Mouse (Mus musculus) heart, embryonic 14.5 days (tissue): ENCODE data around the gene Baz2b. TPM values are rescaled to one million over a fixed set of nuclear protein-coding genes. Genes with fewer than 3 reads are reported as not detected.

Source experiments
- ATAC-seq: fragments of 200-750 bp; cut with Nextera tagmentation; 2 replicates; pipeline ENCODE4 v1.8.0; 2017; ENCODE audit warnings: low read depth, moderate TSS enrichment; ENCODE audit not compliant: insufficient number of reproducible peaks, insufficient read depth, low FRiP score
- H3K27ac ChIP-seq, 2 experiments: fragments of 200-500 bp in 1 of 2; fragments of 300-500 bp in 1 of 2; sonication (generic) in 1 of 2; replicated peaks in 1 of 2; 2 replicates each; pipeline ENCODE4 v1.5.1; 2012 to 2014; ENCODE audit warnings: low read depth in 2 of 2, low read length in 2 of 2, control low read depth in 1 of 2, mild to moderate bottlenecking in 1 of 2, mixed read lengths in 1 of 2; ENCODE audit not compliant: control insufficient read depth in 1 of 2, insufficient read depth in 1 of 2
- H3K27me3 ChIP-seq: fragments of 300-500 bp; sonication (generic); 2 replicates; pipeline ENCODE4 v1.6.1; 2014; ENCODE audit warnings: mild to moderate bottlenecking, low read length, control low read depth; ENCODE audit not compliant: control insufficient read depth, insufficient read depth
- H3K36me3 ChIP-seq: fragments of 300-500 bp; sonication (generic); 2 replicates; pipeline ENCODE4 v1.6.1; 2014; ENCODE audit warnings: mild to moderate bottlenecking, control low read depth, low read length, mixed read lengths; ENCODE audit not compliant: control insufficient read depth, insufficient read depth
- H3K4me1 ChIP-seq, 2 experiments: fragments of 200-500 bp in 1 of 2; fragments of 300-500 bp in 1 of 2; sonication (generic) in 1 of 2; 2 replicates each; pipeline ENCODE4 v1.6.1; 2012 to 2014; ENCODE audit warnings: low read length in 2 of 2, control low read depth in 1 of 2, mixed read lengths in 1 of 2; ENCODE audit not compliant: control insufficient read depth in 2 of 2, insufficient read depth in 2 of 2
- H3K4me2 ChIP-seq: fragments of 300-500 bp; sonication (generic); 2 replicates; pipeline ENCODE4 v1.6.1; 2014; ENCODE audit warnings: mild to moderate bottlenecking, low read length
- H3K4me3 ChIP-seq, 2 experiments: fragments of 200-500 bp in 1 of 2; fragments of 300-500 bp in 1 of 2; sonication (generic) in 1 of 2; 2 replicates each; pipeline ENCODE4 v1.5.1; 2012 to 2014; ENCODE audit warnings: low read length in 2 of 2, mild to moderate bottlenecking in 2 of 2, control low read depth in 1 of 2, low read depth in 1 of 2, moderate library complexity in 1 of 2; ENCODE audit not compliant: control insufficient read depth in 1 of 2, insufficient read depth in 1 of 2
- H3K9ac ChIP-seq: fragments of 300-500 bp; sonication (generic); 2 replicates; pipeline ENCODE4 v1.6.1; 2014; ENCODE audit warnings: mild to moderate bottlenecking, low read length
- H3K9me3 ChIP-seq: fragments of 300-500 bp; sonication (generic); 2 replicates; pipeline ENCODE4 v1.6.1; 2016; ENCODE audit warnings: low read length, control low read depth; ENCODE audit not compliant: control insufficient read depth
- WGBS: fragments of 180-500 bp; shearing (Covaris S2); extraction: QIAGEN DNeasy Blood & Tissue Kit; methylation state at CpG from one replicate; pipeline ENCODE4 v1.1.7; 2014; 5-methylcytosine and 5-hydroxymethylcytosine counted together
- polyA plus RNA-seq: library from polyadenylated mRNA; unstranded; fragments of >200 nt; fragmentation: Nextera tagmentation; extraction: Ambion mirVana; gene quantifications from 2 replicates; pipeline ENCODE4 v1.2.1, GENCODE M21; 2014

The Baz2b gene
- polyA plus RNA-seq, 1 experiment from 2014 or later, result 54.5 TPM

GRCm38 (mm10) chr2:59997479-59998228 is 212.0 kb downstream of the Baz2b start:
- Histone ChIP-seq H3K27me3 (no peaks in the 10 kb centered on the region), H3K27ac (no peak overlapping the region), H3K9ac (no peak overlapping the region), H3K4me3 (no peak overlapping the region), H3K36me3 (peaks cover 7% of the 10 kb centered on the region), H3K9me3 (no peaks in the 10 kb centered on the region), H3K4me2 (no peak overlapping the region), H3K4me1 (peaks cover 0 to 4% of the 10 kb centered on the region in 2 experiments; a peak in 1 of 4 replicates)
- no peak for ATAC-seq
- WGBS, result 85% methylated on average over 8 of the region's 8 CpGs

GRCm38 (mm10) chr2:59996911-59997310 is 212.7 kb downstream of the Baz2b start:
- Histone ChIP-seq H3K27me3 (no peaks in the 10 kb centered on the region), H3K4me3 (no peak overlapping the region), H3K9ac (no peak overlapping the region), H3K27ac (no peak overlapping the region), H3K9me3 (no peaks in the 10 kb centered on the region), H3K4me1 (peaks cover 4 to 8% of the 10 kb centered on the region in 2 experiments; a peak in 3 of 4 replicates), H3K4me2 (no peak overlapping the region), H3K36me3 (peaks cover 11% of the 10 kb centered on the region)
- WGBS, result 91% methylated on average over 5 of the region's 5 CpGs
- no peak for ATAC-seq

- no peak overlapping the region for H3K9ac ChIP-seq
- 78% methylated on average over 3 of the region's 3 CpGs for WGBS
- ATAC-seq, result no peak
Measured at GRCm38 (mm10) chr2:59993190-59993535, 216.5 kb downstream of the Baz2b start.

GRCm38 (mm10) chr2:59992488-59993189 is 217.0 kb downstream of the Baz2b start:
- H3K4me3 ChIP-seq, result no peak overlapping the region
- no peak overlapping the region for H3K27ac ChIP-seq
- no peak overlapping the region for H3K9ac ChIP-seq
- H3K27me3 ChIP-seq, result no peaks in the 10 kb centered on the region
- peaks cover 4 to 31% of the 10 kb centered on the region in 2 experiments for H3K4me1 ChIP-seq
- no peaks in the 10 kb centered on the region for H3K9me3 ChIP-seq
- peaks cover 4% of the 10 kb centered on the region; the same call in 1 of the 2 replicates for H3K36me3 ChIP-seq
- ATAC-seq, result no peak
- 46% methylated on average over 10 of the region's 10 CpGs for WGBS
- H3K4me2 ChIP-seq, result peak overlapping the region; percentile 12; the same call in 1 of the 2 replicates

More at GRCm38 (mm10) chr2:59993190-59993535, 216.5 kb downstream of the Baz2b start:
- no peak overlapping the region for H3K4me2 ChIP-seq
- H3K27ac ChIP-seq, result no peak overlapping the region
- no peaks in the 10 kb centered on the region for H3K9me3 ChIP-seq
- H3K4me1 ChIP-seq, result peaks cover 4 to 28% of the 10 kb centered on the region in 2 experiments
- peaks cover 4% of the 10 kb centered on the region; the same call in 1 of the 2 replicates for H3K36me3 ChIP-seq
- H3K27me3 ChIP-seq, result no peaks in the 10 kb centered on the region
- no peak overlapping the region for H3K4me3 ChIP-seq

- no peak overlapping the region for H3K4me2 ChIP-seq
- H3K9ac ChIP-seq, result no peak overlapping the region; the same call in 1 of the 2 replicates
- H3K36me3 ChIP-seq, result peaks cover 4% of the 10 kb centered on the region; the same call in 1 of the 2 replicates
Measured at GRCm38 (mm10) chr2:59991775-59992174, 217.9 kb downstream of the Baz2b start.

GRCm38 (mm10) chr2:59987521-59987920 is 222.1 kb downstream of the Baz2b start:
- no peak for ATAC-seq
- Histone ChIP-seq H3K36me3 (peaks cover 4% of the 10 kb centered on the region; the same call in 1 of the 2 replicates), H3K9ac (no peak overlapping the region), H3K4me2 (no peak overlapping the region), H3K4me3 (no peak overlapping the region), H3K9me3 (no peaks in the 10 kb centered on the region), H3K27me3 (no peaks in the 10 kb centered on the region), H3K4me1 (peaks cover 3 to 30% of the 10 kb centered on the region in 2 experiments), H3K27ac (no peak overlapping the region)
- 21% methylated on average over 6 of the region's 6 CpGs for WGBS

More at GRCm38 (mm10) chr2:59991775-59992174, 217.9 kb downstream of the Baz2b start:
- ATAC-seq, result no peak
- Histone ChIP-seq H3K9me3 (no peaks in the 10 kb centered on the region), H3K27ac (no peak overlapping the region), H3K27me3 (no peaks in the 10 kb centered on the region), H3K4me3 (no peak overlapping the region), H3K4me1 (peaks cover 4 to 35% of the 10 kb centered on the region in 2 experiments)

GRCm38 (mm10) chr2:59979488-59980220 is 230.0 kb downstream of the Baz2b start:
- no peak overlapping the region for H3K4me3 ChIP-seq
- H3K4me2 ChIP-seq, result no peak overlapping the region; the same call in 1 of the 2 replicates
- H3K4me1 ChIP-seq, result peaks cover 9 to 22% of the 10 kb centered on the region in 2 experiments
- no peaks in the 10 kb centered on the region for H3K27me3 ChIP-seq
- 34% methylated on average over 6 of the region's 6 CpGs for WGBS
- H3K9ac ChIP-seq, result no peak overlapping the region
- H3K9me3 ChIP-seq, result no peaks in the 10 kb centered on the region
- no peak for ATAC-seq
- peak overlapping the region in 1 of 2 experiments; percentile 62; a peak in 3 of 4 replicates for H3K27ac ChIP-seq
- peaks cover 15% of the 10 kb centered on the region for H3K36me3 ChIP-seq
